Mouse (Mus musculus): ENCODE results near the gene Pld5. TPM values are rescaled to one million over a fixed set of nuclear protein-coding genes. Genes with fewer than 3 reads are reported as not detected.

Pld5 gene
- polyA plus RNA-seq, 2 experiments: 0.53 to 0.65 TPM

DNA sequence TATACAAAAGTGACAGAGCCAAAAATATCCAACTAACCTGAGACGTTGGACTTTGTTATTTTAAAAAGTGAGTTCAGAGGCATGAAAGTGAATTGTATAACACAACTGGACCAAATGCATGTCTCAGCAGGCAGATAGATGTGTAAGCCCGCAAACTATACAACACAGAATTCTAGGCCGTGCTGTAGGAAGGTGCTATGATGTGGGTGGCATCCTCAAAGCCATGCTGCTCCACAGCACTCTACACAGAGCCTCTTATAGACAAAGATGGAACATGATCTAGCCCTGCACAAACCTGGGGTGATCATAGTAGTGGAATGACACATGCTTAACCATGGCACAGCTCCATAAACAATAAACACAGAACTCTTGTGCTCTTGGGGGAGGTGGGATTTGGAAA is 185.7 kb downstream of the Pld5 start:
- ATAC-seq (ENCODE audit: low FRiP score, low read depth) (no peak), DNase-seq (ENCODE audit: low spot score) (no peak)
- TF ChIP-seq POLR2A (IDR thresholded peaks at IDR 0.05; ENCODE audit: borderline replicate concordance, extremely low read depth, insufficient read depth, insufficient read length): no peak
- Histone ChIP-seq H3K4me1 (ENCODE audit: control insufficient read depth, insufficient read depth, low read length) (0 out of 2 replicates have a peak, but pooled peaks cover 3% of the 10 kb centered on the region), H3K27ac (replicated peaks; ENCODE audit: low read depth, low read length) (no peak overlapping the region), H3K4me3 (replicated peaks; ENCODE audit: low read length) (no peak overlapping the region), H3K4me2 (replicated peaks; ENCODE audit: low read depth, low read length, severe bottlenecking) (no peak overlapping the region), H3K27me3 (ENCODE audit: control insufficient read depth, insufficient read depth, low read length) (no peaks in the 10 kb centered on the region), H3K9ac (ENCODE audit: low read depth, low read length, severe bottlenecking) (no peak overlapping the region), H3K9me3 (ENCODE audit: control insufficient read depth, low read length) (no peaks in the 10 kb centered on the region), H3K36me3 (ENCODE audit: control insufficient read depth, insufficient read depth, low read length) (no peaks in the 10 kb centered on the region)
- WGBS: 85% methylated on average over 3 of the region's 3 CpGs

DNA sequence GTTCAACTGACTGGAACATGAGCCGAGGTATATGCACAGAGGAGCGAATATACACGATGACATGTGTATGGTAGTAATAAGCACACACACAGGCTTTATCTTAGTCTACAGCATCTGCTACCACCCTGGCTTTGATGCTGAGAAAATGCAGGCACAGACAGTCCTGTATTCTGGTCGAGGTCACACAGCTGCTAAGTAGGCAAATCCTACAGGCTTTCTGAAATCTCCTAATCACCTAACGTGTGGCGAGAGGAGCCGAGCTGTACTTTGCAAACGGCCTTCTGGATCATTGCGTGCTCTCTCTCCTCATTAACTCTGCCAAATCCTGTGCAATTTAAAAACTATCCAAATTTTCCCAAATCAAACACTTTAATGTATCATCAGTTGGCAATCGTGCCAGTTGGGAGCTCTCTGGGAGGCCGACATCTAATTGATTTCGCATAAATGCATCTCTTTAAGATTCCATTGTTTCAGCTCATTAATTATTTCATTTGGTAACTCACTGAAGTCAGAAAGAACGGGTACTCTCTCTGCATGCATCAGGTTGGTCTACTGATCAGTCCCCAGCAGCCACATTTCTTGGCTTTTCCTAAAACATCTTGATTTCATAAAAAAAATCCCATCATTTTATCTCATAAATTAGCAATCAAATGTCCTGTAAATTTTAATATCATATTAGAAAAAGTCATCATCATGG is 189.0 kb downstream of the Pld5 start:
- 68% methylated on average over 13 of the region's 13 CpGs for WGBS
- Histone ChIP-seq H3K27me3 (ENCODE audit: control insufficient read depth, insufficient read depth, low read length) (no peaks in the 10 kb centered on the region), H3K4me2 (replicated peaks; ENCODE audit: low read depth, low read length, severe bottlenecking) (no peak overlapping the region), H3K9me3 (ENCODE audit: control insufficient read depth, low read length) (no peaks in the 10 kb centered on the region), H3K9ac (ENCODE audit: low read depth, low read length, severe bottlenecking) (no peak overlapping the region), H3K4me1 (ENCODE audit: control insufficient read depth, insufficient read depth, low read length) (no peaks in the 10 kb centered on the region), H3K27ac (replicated peaks; ENCODE audit: low read depth, low read length) (no peak overlapping the region), H3K36me3 (ENCODE audit: control insufficient read depth, insufficient read depth, low read length) (no peaks in the 10 kb centered on the region), H3K4me3 (replicated peaks; ENCODE audit: low read length) (no peak overlapping the region)
- ATAC-seq (ENCODE audit: low FRiP score, low read depth) (no peak), DNase-seq (ENCODE audit: low spot score) (no peak)
- TF ChIP-seq POLR2A (IDR thresholded peaks at IDR 0.05; ENCODE audit: borderline replicate concordance, extremely low read depth, insufficient read depth, insufficient read length): no peak

DNA sequence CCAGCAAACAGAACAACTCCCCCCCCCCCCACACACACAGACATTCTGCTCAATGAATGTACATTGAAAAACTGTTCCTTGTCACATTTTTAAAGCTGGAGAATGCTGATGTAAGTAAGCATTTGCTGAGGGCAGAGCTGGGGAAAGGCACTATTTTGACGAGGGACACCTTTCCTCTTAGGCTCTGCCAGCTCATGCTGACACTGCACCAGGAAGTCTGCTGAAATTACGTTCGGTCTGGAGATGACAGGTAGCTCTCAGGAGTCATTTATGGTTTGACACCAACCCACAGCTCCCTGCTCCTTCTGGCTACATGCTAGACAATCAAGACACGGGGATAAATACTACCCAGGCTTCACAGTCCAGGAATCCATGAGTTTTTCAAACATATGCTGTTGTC is 192.8 kb downstream of the Pld5 start:
- H3K27ac ChIP-seq (replicated peaks; ENCODE audit: low read depth, low read length): no peak overlapping the region
- no peak for DNase-seq (ENCODE audit: low spot score)
- ATAC-seq (ENCODE audit: low FRiP score, low read depth): no peak
- H3K9ac ChIP-seq (ENCODE audit: low read depth, low read length, severe bottlenecking): no peak overlapping the region
- WGBS: 28% methylated on average over 4 of the region's 4 CpGs
- H3K9me3 ChIP-seq (ENCODE audit: control insufficient read depth, low read length): no peaks in the 10 kb centered on the region
- H3K36me3 ChIP-seq (ENCODE audit: control insufficient read depth, insufficient read depth, low read length): no peaks in the 10 kb centered on the region
- H3K27me3 ChIP-seq (ENCODE audit: control insufficient read depth, insufficient read depth, low read length): no peaks in the 10 kb centered on the region
- H3K4me2 ChIP-seq (replicated peaks; ENCODE audit: low read depth, low read length, severe bottlenecking): no peak overlapping the region
- no peaks in the 10 kb centered on the region for H3K4me1 ChIP-seq (ENCODE audit: control insufficient read depth, insufficient read depth, low read length)
- TF ChIP-seq POLR2A (IDR thresholded peaks at IDR 0.05; ENCODE audit: borderline replicate concordance, extremely low read depth, insufficient read depth, insufficient read length): no peak
- no peak overlapping the region for H3K4me3 ChIP-seq (replicated peaks; ENCODE audit: low read length)

DNA sequence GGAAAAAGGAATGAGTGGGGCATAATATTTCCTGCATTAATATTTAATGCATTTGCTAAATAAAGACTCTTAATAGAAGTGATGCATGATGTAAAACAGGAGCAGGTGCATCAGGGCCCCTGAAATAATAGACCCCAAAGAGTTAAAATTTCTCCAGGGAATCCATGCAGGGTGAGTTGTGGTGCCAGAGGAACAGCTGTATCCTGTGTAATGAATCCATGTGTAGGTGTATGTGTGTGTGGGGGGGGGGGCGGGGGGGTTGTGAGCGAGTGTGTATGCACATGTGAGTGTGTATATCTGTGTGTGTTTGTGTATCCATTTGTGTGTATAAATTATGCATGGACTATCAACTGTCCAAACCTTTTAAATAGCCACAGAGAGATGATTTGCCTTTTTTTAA is 194.1 kb downstream of the Pld5 start:
- no peaks in the 10 kb centered on the region for H3K4me1 ChIP-seq (ENCODE audit: control insufficient read depth, insufficient read depth, low read length)
- no peak overlapping the region for H3K27ac ChIP-seq (replicated peaks; ENCODE audit: low read depth, low read length)
- no peak for ATAC-seq (ENCODE audit: low FRiP score, low read depth)
- no peaks in the 10 kb centered on the region for H3K36me3 ChIP-seq (ENCODE audit: control insufficient read depth, insufficient read depth, low read length)
- 69% methylated on average over 2 of the region's 2 CpGs for WGBS
- no peak for TF ChIP-seq POLR2A (IDR thresholded peaks at IDR 0.05; ENCODE audit: borderline replicate concordance, extremely low read depth, insufficient read depth, insufficient read length)
- H3K27me3 ChIP-seq (ENCODE audit: control insufficient read depth, insufficient read depth, low read length): no peaks in the 10 kb centered on the region
- no peak overlapping the region for H3K4me2 ChIP-seq (replicated peaks; ENCODE audit: low read depth, low read length, severe bottlenecking)
- no peaks in the 10 kb centered on the region for H3K9me3 ChIP-seq (ENCODE audit: control insufficient read depth, low read length)
- no peak overlapping the region for H3K9ac ChIP-seq (ENCODE audit: low read depth, low read length, severe bottlenecking)
- no peak for DNase-seq (ENCODE audit: low spot score)
- H3K4me3 ChIP-seq (replicated peaks; ENCODE audit: low read length): no peak overlapping the region

DNA sequence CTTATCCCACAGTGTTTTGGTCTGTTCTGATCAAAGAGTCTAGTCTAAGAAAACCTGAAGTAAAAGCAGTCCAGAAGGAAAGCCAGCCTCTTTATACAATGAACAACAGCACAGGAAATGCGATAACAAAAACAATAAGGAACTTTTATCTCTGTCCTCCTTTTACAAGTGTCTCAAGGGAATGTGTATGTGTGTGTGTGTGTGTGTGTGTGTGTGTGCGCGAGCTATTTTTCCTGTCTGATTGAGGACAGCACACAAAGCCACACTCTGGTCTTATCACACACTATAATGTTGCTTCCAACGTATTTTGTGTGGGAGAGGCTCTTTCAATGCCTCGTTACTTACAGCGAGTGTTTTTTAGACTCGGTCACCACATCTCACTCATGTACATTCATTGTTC is 196.7 kb downstream of the Pld5 start:
- Histone ChIP-seq H3K27me3 (ENCODE audit: control insufficient read depth, insufficient read depth, low read length) (no peaks in the 10 kb centered on the region), H3K4me2 (replicated peaks; ENCODE audit: low read depth, low read length, severe bottlenecking) (no peak overlapping the region), H3K4me1 (ENCODE audit: control insufficient read depth, insufficient read depth, low read length) (no peaks in the 10 kb centered on the region), H3K9ac (ENCODE audit: low read depth, low read length, severe bottlenecking) (no peak overlapping the region), H3K4me3 (replicated peaks; ENCODE audit: low read length) (no peak overlapping the region), H3K36me3 (ENCODE audit: control insufficient read depth, insufficient read depth, low read length) (no peaks in the 10 kb centered on the region), H3K27ac (replicated peaks; ENCODE audit: low read depth, low read length) (no peak overlapping the region), H3K9me3 (ENCODE audit: control insufficient read depth, low read length) (no peaks in the 10 kb centered on the region)
- 84% methylated on average over 7 of the region's 7 CpGs for WGBS
- no peak for DNase-seq (ENCODE audit: low spot score)
- no peak for TF ChIP-seq POLR2A (IDR thresholded peaks at IDR 0.05; ENCODE audit: borderline replicate concordance, extremely low read depth, insufficient read depth, insufficient read length)
- ATAC-seq (ENCODE audit: low FRiP score, low read depth): no peak

Data from limb, embryonic 14.5 days (tissue).